Mouse (Mus musculus) liver, adult 2 months (tissue): ENCODE results near the gene Ptprz1.
A peak's percentile ranks its signal among the peaks of the same experiment; 100 is the strongest.

Experiments
- CTCF ChIP-seq: fragments of 200-500 bp; IDR thresholded peaks from 2 replicates; pipeline ENCODE4 v1.5.1; 2011; ENCODE audit warnings: low read depth, low read length, control low read depth
- POLR2A ChIP-seq: fragments of 200-500 bp; IDR thresholded peaks from 2 replicates; pipeline ENCODE4 v1.6.1; 2011; ENCODE audit warnings: low read length, control low read depth; ENCODE audit not compliant: insufficient read depth; ENCODE audit errors: extremely low read depth

- TF ChIP-seq POLR2A (no peak), CTCF (0 out of 2 replicates have a peak, but pooled peaks have one; percentile 1)
These were observed 127.8 kb downstream of the Ptprz1 start for GRCm38 (mm10) chr6:23003152-23003551.
